Mouse (Mus musculus): ENCODE data around the gene Cfap99.

- no peak for TF ChIP-seq CTCF (IDR thresholded peaks at IDR 0.05; ENCODE audit: low read depth, low read length)
- no peak for TF ChIP-seq POLR2A (IDR thresholded peaks at IDR 0.05; ENCODE audit: borderline replicate concordance, low read depth, low read length)
Measured at GRCm38 (mm10) chr5:34294696-34295095, 6.3 kb downstream of the Cfap99 start.
